Mouse (Mus musculus) MEL (cell line): Measurements from ENCODE around the gene Zbtb14. TPM values are rescaled to one million over a fixed set of nuclear protein-coding genes. Genes with fewer than 3 reads are reported as not detected.

Source experiments
- DNase-seq: peaks from one replicate; pipeline ENCODE4 v3.0.0; 2011; ENCODE audit warnings: low read depth, low spot score
- H3K27ac ChIP-seq: 2 replicates; pipeline ENCODE4 v1.5.1; 2012; ENCODE audit warnings: low read depth, mild to moderate bottlenecking, control low read depth, low read length, moderate library complexity; ENCODE audit not compliant: control insufficient read depth
- H3K27me3 ChIP-seq, 2 experiments: fragments of 150-350 bp in 1 of 2; sonication (generic) in 1 of 2; 2 replicates each; pipeline ENCODE4 v1.6.1; 2012; ENCODE audit warnings: low read length in 2 of 2, mild to moderate bottlenecking in 2 of 2, improper control_type of control experiment in 1 of 2, moderate library complexity in 1 of 2; ENCODE audit not compliant: insufficient read depth in 2 of 2, control insufficient read depth in 1 of 2
- H3K36me3 ChIP-seq, 2 experiments: 2 replicates each; pipeline ENCODE4 v1.6.1; 2012 to 2014; ENCODE audit warnings: low read length in 2 of 2, improper control_type of control experiment in 1 of 2, inconsistent platforms in 1 of 2, mild to moderate bottlenecking in 1 of 2; ENCODE audit not compliant: insufficient read depth in 2 of 2, control insufficient read depth in 1 of 2
- H3K4me1 ChIP-seq, 2 experiments: fragments of 150-350 bp in 1 of 2; sonication (generic) in 1 of 2; 2 replicates each; pipeline ENCODE4 v1.6.1; 2012; ENCODE audit warnings: low read length in 2 of 2, improper control_type of control experiment in 1 of 2, mild to moderate bottlenecking in 1 of 2; ENCODE audit not compliant: insufficient read depth in 2 of 2, control insufficient read depth in 1 of 2
- H3K4me3 ChIP-seq, 2 experiments: fragments of 150-350 bp in 1 of 2; sonication (generic) in 1 of 2; 2 replicates each; pipeline ENCODE4 v1.5.1; 2012; ENCODE audit warnings: low read depth in 2 of 2, low read length in 2 of 2, mild to moderate bottlenecking in 2 of 2, moderate library complexity in 2 of 2, control low read depth in 1 of 2, improper control_type of control experiment in 1 of 2; ENCODE audit not compliant: control insufficient read depth in 1 of 2, insufficient read depth in 1 of 2
- H3K79me2 ChIP-seq: 2 replicates; pipeline ENCODE4 v1.6.1; 2012; ENCODE audit warnings: mild to moderate bottlenecking, low read length, moderate library complexity; ENCODE audit not compliant: control insufficient read depth, poor library complexity, insufficient read depth
- H3K9ac ChIP-seq: 2 replicates; pipeline ENCODE4 v1.6.1; 2012; ENCODE audit warnings: low read depth, mild to moderate bottlenecking, control low read depth, low read length, moderate library complexity; ENCODE audit not compliant: control insufficient read depth, poor library complexity, severe bottlenecking
- H3K9me3 ChIP-seq: fragments of 150-350 bp; sonication (generic); replicated peaks from 2 replicates; pipeline ENCODE4 v1.6.1; 2012; ENCODE audit warnings: mild to moderate bottlenecking, low read length, improper control_type of control experiment, moderate library complexity; ENCODE audit not compliant: insufficient read depth
- CHD1 ChIP-seq: IDR thresholded peaks from 2 replicates; pipeline ENCODE4 v1.6.1; 2012; ENCODE audit warnings: low read depth, mild to moderate bottlenecking, inconsistent platforms, low read length, improper control_type of control experiment
- CTCF ChIP-seq, 3 experiments: IDR thresholded peaks in 2 of 3; conservative IDR thresholded peaks in 1 of 3; 2 replicates each; pipeline ENCODE4 v1.5.1; 2011 to 2012; ENCODE audit warnings: low read length in 3 of 3, low read depth in 2 of 3, mild to moderate bottlenecking in 2 of 3, improper control_type of control experiment in 1 of 3, inconsistent platforms in 1 of 3, mixed read lengths in 1 of 3, moderate library complexity in 1 of 3; ENCODE audit not compliant: control insufficient read depth in 1 of 3, insufficient read depth in 1 of 3, poor library complexity in 1 of 3, severe bottlenecking in 1 of 3
- MAX ChIP-seq: IDR thresholded peaks from 2 replicates; pipeline ENCODE4 v1.6.1; 2011; ENCODE audit warnings: low read length, improper control_type of control experiment
- MAZ ChIP-seq: IDR thresholded peaks from 2 replicates; pipeline ENCODE4 v1.6.1; 2012; ENCODE audit warnings: low read depth, mild to moderate bottlenecking, inconsistent platforms, low read length, improper control_type of control experiment
- MXI1 ChIP-seq: IDR thresholded peaks from 2 replicates; pipeline ENCODE4 v1.6.1; 2011; ENCODE audit warnings: mild to moderate bottlenecking, low read depth, low read length, improper control_type of control experiment
- NELFE ChIP-seq: IDR thresholded peaks from 2 replicates; pipeline ENCODE4 v1.6.1; 2011; ENCODE audit warnings: low read depth, low read length, improper control_type of control experiment
- POLR2A ChIP-seq, 2 experiments: IDR thresholded peaks; 2 replicates each; pipeline ENCODE4 v1.6.1; 2011 to 2012; ENCODE audit warnings: low read length in 2 of 2, mild to moderate bottlenecking in 2 of 2, control low read depth in 1 of 2, improper control_type of control experiment in 1 of 2, low read depth in 1 of 2, moderate library complexity in 1 of 2; ENCODE audit not compliant: control insufficient read depth in 1 of 2, insufficient read depth in 1 of 2, poor library complexity in 1 of 2
- RAD21 ChIP-seq: IDR thresholded peaks from 2 replicates; pipeline ENCODE4 v1.6.1; 2011; ENCODE audit warnings: mild to moderate bottlenecking, low read depth, low read length, improper control_type of control experiment
- SIN3A ChIP-seq: IDR thresholded peaks from 2 replicates; pipeline ENCODE4 v1.6.1; 2012; ENCODE audit warnings: low read length, improper control_type of control experiment, inconsistent platforms
- TAL1 ChIP-seq: IDR thresholded peaks from 2 replicates; pipeline ENCODE4 v1.6.1; 2012; ENCODE audit warnings: mild to moderate bottlenecking, inconsistent platforms, low read length, moderate library complexity, mixed read lengths
- TBP ChIP-seq: IDR thresholded peaks from 2 replicates; pipeline ENCODE4 v1.8.0; 2011; ENCODE audit warnings: low read depth, low read length, improper control_type of control experiment
- TCF12 ChIP-seq: IDR thresholded peaks from 2 replicates; pipeline ENCODE4 v1.6.1; 2014; ENCODE audit warnings: low read depth, mild to moderate bottlenecking, inconsistent platforms, low read length, improper control_type of control experiment, moderate library complexity
- USF1 ChIP-seq: IDR thresholded peaks from 2 replicates; pipeline ENCODE4 v1.6.1; 2014; ENCODE audit warnings: low read depth, mild to moderate bottlenecking, inconsistent platforms, low read length, improper control_type of control experiment, moderate library complexity
- ZNF384 ChIP-seq: IDR thresholded peaks from 2 replicates; pipeline ENCODE4 v1.6.1; 2012; ENCODE audit warnings: low read depth, mild to moderate bottlenecking, inconsistent platforms, low read length, improper control_type of control experiment
- polyA plus RNA-seq, 2 experiments: library from polyadenylated mRNA; stranded (reverse) in 1 of 2; unstranded in 1 of 2; fragments of >175 nt in 1 of 2; fragments of >200 nt in 1 of 2; gene quantifications; 2 replicates each; pipeline versions ENCODE4 v1.2.1 to v1.2.4; 2012; ENCODE audit warnings: low replicate concordance in 2 of 2, low read depth in 1 of 2; ENCODE audit not compliant: insufficient read length in 2 of 2, insufficient read depth in 1 of 2, missing spikeins in 1 of 2
- total RNA-seq: library from RNA; depleted of rRNA; stranded (reverse); fragments of 300-350 nt; gene quantifications from 2 replicates; pipeline ENCODE4 v1.2.3, GENCODE M21; 2012

Zbtb14 gene
- total and polyA plus RNA-seq, 3 experiments, result 8.7 to 11.9 TPM; not detected in 1

- TF ChIP-seq TBP (no peak), MAX (no peak), USF1 (no peak)
Measured at GRCm38 (mm10) chr17:69383201-69383940, 521 bp downstream of the Zbtb14 start (continued).

- Histone ChIP-seq H3K4me1 (peaks cover 2 to 13% of the 10 kb centered on the region in 2 experiments; a peak in 2 of 4 replicates), H3K79me2 (peaks cover 22% of the 10 kb centered on the region), H3K36me3 (peaks cover 2 to 10% of the 10 kb centered on the region in 2 experiments; a peak in 3 of 4 replicates), H3K9ac (peak overlapping the region; percentile 98), H3K27me3 (no peaks in the 10 kb centered on the region), H3K4me3 (peak overlapping the region; percentile 84 to 96), H3K9me3 (no peaks in the 10 kb centered on the region), H3K27ac (peak overlapping the region; percentile 91)
- TF ChIP-seq ZNF384, result peak; percentile 56; the same call in 1 of the 2 replicates
- 0 out of 2 replicates have a peak, but pooled peaks have one; percentile 22 for TF ChIP-seq TBP
- 0 out of 2 replicates have a peak, but pooled peaks have one; percentile 15 for TF ChIP-seq MAZ
- TF ChIP-seq POLR2A (IDR thresholded peaks at IDR 0.05; ENCODE audit: control insufficient read depth in 1 of 2, insufficient read depth in 1 of 2, low read depth in 1 of 2, low read length in 2 of 2, poor library complexity in 1 of 2), result peak in 1 of 2 experiments; percentile 32; a peak in 1 of 4 replicates
- TF ChIP-seq RAD21, result no peak
- TF ChIP-seq TCF12, result 0 out of 2 replicates have a peak, but pooled peaks have one; percentile 8
- TF ChIP-seq MXI1, result peak; percentile 49; the same call in 1 of the 2 replicates
- peak; percentile 28; the same call in 1 of the 2 replicates for TF ChIP-seq NELFE
- peak; percentile 16; the same call in 1 of the 2 replicates for TF ChIP-seq MAX
- TF ChIP-seq CTCF (IDR thresholded peaks at IDR 0.05 in 2 of 3, conservative IDR thresholded peaks at IDR 0.05 in 1 of 3; ENCODE audit: control insufficient read depth in 1 of 3, insufficient read depth in 1 of 3, low read depth in 2 of 3, low read length in 3 of 3, poor library complexity in 1 of 3, severe bottlenecking in 1 of 3), result no peak
- TF ChIP-seq CHD1, result no peak
- no peak for TF ChIP-seq TAL1
- TF ChIP-seq SIN3A, result peak; percentile 85; the same call in 1 of the 2 replicates
- DNase-seq, result peak; percentile 72
Measured at GRCm38 (mm10) chr17:69383941-69384665, 1.3 kb downstream of the Zbtb14 start.
